Mouse (Mus musculus): ENCODE measurements at regions not wholly inside any gene's neighbourhood (a gene's known extent, or its start where the extent isn't known, plus 50 kb on each side); places are given as distances from the start of the nearest gene placed in this dataset.

- no peak for ATAC-seq (replicated peaks in 1 of 2; ENCODE audit: insufficient read depth in 1 of 2, low FRiP score in 2 of 2, low TSS enrichment in 1 of 2, low read depth in 1 of 2, poor library complexity in 2 of 2, severe bottlenecking in 2 of 2)
Measured at GRCm38 (mm10) chr7:73599354-73600002, 57.8 kb upstream of the Chd2 start.

GRCm38 (mm10) chr7:73597968-73598367, 56.3 kb upstream of the Chd2 start:
- ATAC-seq (replicated peaks in 1 of 2; ENCODE audit: insufficient read depth in 1 of 2, low FRiP score in 2 of 2, low TSS enrichment in 1 of 2, low read depth in 1 of 2, poor library complexity in 2 of 2, severe bottlenecking in 2 of 2) = no peak

- ATAC-seq (replicated peaks in 1 of 2; ENCODE audit: insufficient read depth in 1 of 2, low FRiP score in 2 of 2, low TSS enrichment in 1 of 2, low read depth in 1 of 2, poor library complexity in 2 of 2, severe bottlenecking in 2 of 2) = no peak
Measured at GRCm38 (mm10) chr7:73596866-73597840, 55.5 kb upstream of the Chd2 start.

GRCm38 (mm10) chr7:73596415-73596814, 54.8 kb upstream of the Chd2 start:
- no peak for ATAC-seq (replicated peaks in 1 of 2; ENCODE audit: insufficient read depth in 1 of 2, low FRiP score in 2 of 2, low TSS enrichment in 1 of 2, low read depth in 1 of 2, poor library complexity in 2 of 2, severe bottlenecking in 2 of 2)

- ATAC-seq (replicated peaks in 1 of 2; ENCODE audit: insufficient read depth in 1 of 2, low FRiP score in 2 of 2, low TSS enrichment in 1 of 2, low read depth in 1 of 2, poor library complexity in 2 of 2, severe bottlenecking in 2 of 2) = no peak
Measured at GRCm38 (mm10) chr7:73595860-73596259, 54.2 kb upstream of the Chd2 start.

GRCm38 (mm10) chr7:73595140-73595825, 53.7 kb upstream of the Chd2 start:
- ATAC-seq (replicated peaks in 1 of 2; ENCODE audit: insufficient read depth in 1 of 2, low FRiP score in 2 of 2, low TSS enrichment in 1 of 2, low read depth in 1 of 2, poor library complexity in 2 of 2, severe bottlenecking in 2 of 2) = peak; percentile 99

GRCm38 (mm10) chr7:73594492-73595139, 53.0 kb upstream of the Chd2 start:
- no peak for ATAC-seq (replicated peaks in 1 of 2; ENCODE audit: insufficient read depth in 1 of 2, low FRiP score in 2 of 2, low TSS enrichment in 1 of 2, low read depth in 1 of 2, poor library complexity in 2 of 2, severe bottlenecking in 2 of 2)

GRCm38 (mm10) chr7:73593645-73594385, 52.2 kb upstream of the Chd2 start:
- ATAC-seq (replicated peaks in 1 of 2; ENCODE audit: insufficient read depth in 1 of 2, low FRiP score in 2 of 2, low TSS enrichment in 1 of 2, low read depth in 1 of 2, poor library complexity in 2 of 2, severe bottlenecking in 2 of 2) = no peak

GRCm38 (mm10) chr7:73592857-73593256, 51.2 kb upstream of the Chd2 start:
- ATAC-seq (replicated peaks in 1 of 2; ENCODE audit: insufficient read depth in 1 of 2, low FRiP score in 2 of 2, low TSS enrichment in 1 of 2, low read depth in 1 of 2, poor library complexity in 2 of 2, severe bottlenecking in 2 of 2) = no peak
